Mouse (Mus musculus) megakaryocyte, embryonic 14.5 days (primary cell): ENCODE measurements at regions not wholly inside any gene's neighbourhood (a gene's known extent, or its start where the extent isn't known, plus 50 kb on each side); places are given as distances from the start of the nearest gene placed in this dataset.

Experiments
- H3K27me3 ChIP-seq: replicated peaks from 2 replicates; pipeline ENCODE3; 2012; ENCODE audit warnings: inconsistent platforms
- H3K36me3 ChIP-seq: replicated peaks from 2 replicates; pipeline ENCODE3; 2012; ENCODE audit warnings: low read length, inconsistent platforms, mixed read lengths
- H3K4me1 ChIP-seq: 2 replicates; pipeline ENCODE4 v1.6.1; 2012; ENCODE audit warnings: inconsistent platforms
- H3K4me3 ChIP-seq: replicated peaks from 2 replicates; pipeline ENCODE3; 2012; ENCODE audit warnings: moderate library complexity, mild to moderate bottlenecking, inconsistent platforms
- H3K9me3 ChIP-seq: 2 replicates; pipeline ENCODE4 v1.6.1; 2012; ENCODE audit warnings: inconsistent platforms
- FLI1 ChIP-seq: IDR thresholded peaks from 2 replicates; pipeline ENCODE4 v1.6.1; 2012; ENCODE audit warnings: low read length, inconsistent platforms, mixed read lengths
- GATA1 ChIP-seq: IDR thresholded peaks from 3 replicates; pipeline ENCODE4 v1.6.1; 2012; ENCODE audit warnings: mixed read lengths, low read length, inconsistent platforms, borderline replicate concordance

DNA sequence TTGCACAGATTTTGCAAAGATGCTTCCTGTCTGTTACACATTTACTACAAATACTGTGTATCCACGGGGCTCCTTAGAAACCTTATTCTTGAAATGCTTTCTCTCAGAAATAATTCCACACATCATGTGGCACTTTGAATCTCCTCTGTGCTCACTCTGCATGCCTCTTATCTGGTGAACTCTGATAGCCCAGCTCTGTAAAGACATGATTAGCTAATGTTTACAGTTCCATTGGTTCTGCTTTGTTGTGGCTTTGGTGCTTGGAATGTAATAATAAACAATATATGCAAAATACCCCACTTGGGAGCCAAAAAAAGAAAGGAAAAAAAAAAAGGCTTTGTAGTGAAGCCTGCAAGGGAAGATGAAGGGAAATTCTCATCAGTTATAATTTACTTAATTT, 106.7 kb upstream of the Frmd6 start:
- Histone ChIP-seq H3K36me3 (no peaks in the 10 kb centered on the region), H3K9me3 (peaks cover 6% of the 10 kb centered on the region), H3K4me1 (peaks cover 9% of the 10 kb centered on the region; the same call in 1 of the 2 replicates), H3K4me3 (no peak overlapping the region), H3K27me3 (peaks cover 1% of the 10 kb centered on the region)
- TF ChIP-seq FLI1: no peak
- no peak for TF ChIP-seq GATA1

DNA sequence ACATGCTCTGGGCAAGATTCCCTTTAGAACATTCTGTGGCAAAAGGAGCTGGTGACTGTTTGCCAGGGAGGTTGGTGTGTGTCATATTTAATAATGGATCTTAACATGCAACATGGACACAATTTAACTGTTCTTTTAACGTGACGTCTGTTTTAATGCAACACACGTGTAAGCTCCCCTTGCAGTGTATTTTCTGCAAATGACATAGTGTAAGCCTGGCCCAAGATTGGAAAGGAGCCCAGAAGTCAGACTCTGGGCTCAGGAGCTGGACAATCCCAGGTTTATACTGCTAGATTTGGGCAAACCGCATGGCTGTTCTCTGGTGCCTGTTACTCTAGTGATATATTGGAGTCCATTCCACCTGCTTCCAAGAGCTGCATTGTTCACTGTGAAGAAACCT, 106.1 kb upstream of the Frmd6 start:
- TF ChIP-seq GATA1: no peak
- no peak for TF ChIP-seq FLI1
- peaks cover 5% of the 10 kb centered on the region for H3K27me3 ChIP-seq
- H3K4me1 ChIP-seq: 0 out of 2 replicates have a peak, but pooled peaks cover 4% of the 10 kb centered on the region
- peaks cover 6% of the 10 kb centered on the region for H3K9me3 ChIP-seq
- H3K36me3 ChIP-seq: no peaks in the 10 kb centered on the region
- no peak overlapping the region for H3K4me3 ChIP-seq

DNA sequence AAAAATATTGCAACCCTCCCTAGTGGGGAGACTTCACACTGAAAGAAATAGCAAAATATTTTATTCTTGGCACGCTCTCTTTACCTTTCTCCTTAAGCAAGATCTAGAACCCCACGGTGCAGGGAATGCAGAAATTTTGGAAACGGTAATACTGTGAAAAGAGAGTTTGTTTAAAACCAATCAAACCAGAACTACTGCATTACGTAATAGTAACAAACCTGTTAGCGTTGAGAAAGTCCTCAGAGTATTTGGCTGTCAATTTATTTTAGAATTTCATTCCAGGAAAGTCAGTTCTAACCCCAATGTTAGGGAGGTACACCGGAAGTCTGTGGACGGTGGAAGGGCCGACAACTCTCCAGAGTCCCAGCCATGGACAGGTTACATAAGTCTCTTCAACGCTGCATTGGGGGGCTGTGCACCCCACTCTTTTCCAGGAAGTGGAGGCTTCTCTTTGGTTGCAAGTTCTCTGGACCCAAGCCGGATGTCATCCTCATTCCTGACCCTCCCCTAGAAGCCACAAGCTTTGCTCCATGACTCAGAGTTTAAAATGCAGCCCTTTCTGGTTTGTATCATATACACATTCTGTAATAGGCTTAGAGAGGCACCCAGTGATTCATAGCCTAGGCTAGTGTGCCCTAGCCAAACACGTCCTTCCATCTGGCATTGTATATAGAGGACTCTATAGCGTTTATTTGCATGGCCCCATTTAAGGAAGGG, 105.0 kb upstream of the Frmd6 start:
- Histone ChIP-seq H3K4me3 (peak overlapping the region; percentile 3), H3K9me3 (peaks cover 6% of the 10 kb centered on the region), H3K27me3 (peaks cover 6% of the 10 kb centered on the region), H3K36me3 (no peaks in the 10 kb centered on the region), H3K4me1 (0 out of 2 replicates have a peak, but pooled peaks cover 4% of the 10 kb centered on the region)
- no peak for TF ChIP-seq FLI1
- no peak for TF ChIP-seq GATA1

DNA sequence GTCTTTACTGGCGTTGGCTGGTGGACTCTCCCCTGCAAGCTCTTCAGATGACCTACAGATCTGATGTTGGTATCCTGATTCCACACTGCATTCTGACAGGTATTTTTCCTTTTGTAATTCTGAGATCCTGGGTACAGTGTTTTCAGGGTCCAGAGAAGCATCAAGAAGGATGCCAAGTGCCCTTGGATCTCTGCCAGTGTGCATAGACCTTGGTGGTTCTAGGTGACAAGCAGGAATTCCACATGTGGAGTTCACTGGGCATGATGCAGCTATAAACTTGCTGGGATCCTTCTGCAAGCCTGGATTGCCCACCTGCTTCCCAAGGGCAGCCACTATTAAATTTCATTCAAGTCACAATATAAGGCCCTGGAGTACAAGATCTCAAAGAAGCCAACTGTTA, 100.0 kb upstream of the Frmd6 start:
- Histone ChIP-seq H3K4me3 (no peak overlapping the region), H3K9me3 (no peaks in the 10 kb centered on the region)
- no peak for TF ChIP-seq FLI1
- no peak for TF ChIP-seq GATA1

DNA sequence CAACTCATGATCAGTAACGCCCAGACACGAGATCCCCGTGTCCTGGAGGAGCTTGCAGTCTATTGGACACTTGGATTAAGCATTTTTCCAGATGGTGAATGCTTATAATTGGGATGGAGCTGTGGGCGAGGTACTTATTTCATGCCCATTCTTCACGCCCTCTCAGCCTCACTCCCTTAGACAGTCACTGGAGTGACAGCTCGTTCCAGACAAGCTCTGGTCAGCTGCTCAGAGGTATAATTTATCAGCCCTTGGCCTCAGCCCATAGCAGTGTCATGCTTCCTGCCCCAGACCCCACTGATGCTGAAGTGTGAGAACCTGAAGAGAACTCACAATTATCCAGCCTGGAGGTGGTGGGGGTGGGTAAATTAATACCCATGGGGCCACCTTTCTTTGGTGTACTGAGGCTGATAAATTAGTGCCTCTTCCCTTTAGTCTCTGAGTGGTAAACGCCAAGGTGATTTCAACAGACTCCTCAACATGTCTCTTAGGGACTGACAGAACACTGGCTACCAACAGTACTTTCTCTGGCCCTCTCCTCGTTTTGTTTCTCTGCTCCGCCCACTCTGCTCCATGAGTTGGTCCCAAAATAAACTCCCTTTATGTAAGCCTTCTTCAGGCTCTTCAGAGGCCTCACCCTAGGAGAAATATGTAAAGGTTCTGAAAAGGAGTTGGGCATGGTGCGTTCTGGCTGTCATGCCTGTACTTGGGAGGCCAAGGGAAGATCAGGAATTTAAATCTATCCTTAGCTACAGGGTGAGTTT, 97.6 kb upstream of the Frmd6 start:
- Histone ChIP-seq H3K36me3 (no peaks in the 10 kb centered on the region), H3K27me3 (peaks cover 6% of the 10 kb centered on the region), H3K4me3 (no peak overlapping the region), H3K4me1 (no peaks in the 10 kb centered on the region), H3K9me3 (no peaks in the 10 kb centered on the region)
- no peak for TF ChIP-seq FLI1
- TF ChIP-seq GATA1: no peak

More for the DNA sequence above, 100.0 kb upstream of the Frmd6 start:
- Histone ChIP-seq H3K4me1 (0 out of 2 replicates have a peak, but pooled peaks cover 3% of the 10 kb centered on the region), H3K36me3 (no peaks in the 10 kb centered on the region), H3K27me3 (peaks cover 6% of the 10 kb centered on the region)

DNA sequence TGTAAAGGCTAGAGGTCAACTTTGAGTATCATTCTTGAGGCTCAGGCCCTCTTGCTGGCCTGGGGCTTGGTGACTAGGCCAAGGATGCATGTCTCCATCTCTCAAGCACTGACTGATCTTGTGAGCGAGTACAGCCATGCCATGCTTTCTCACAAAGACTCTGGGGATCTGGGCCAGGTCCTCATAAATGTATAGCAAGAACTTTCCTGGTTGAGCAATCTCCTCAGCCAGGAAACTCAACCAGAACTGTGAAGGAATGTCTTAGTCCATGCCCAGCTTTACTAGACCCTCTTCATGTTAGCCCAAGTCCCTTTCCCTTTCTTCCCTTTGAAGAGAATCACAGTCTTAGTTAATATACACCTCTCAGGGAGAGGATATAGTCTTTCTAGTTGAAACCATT, 96.9 kb upstream of the Frmd6 start:
- Histone ChIP-seq H3K36me3 (no peaks in the 10 kb centered on the region), H3K4me1 (no peaks in the 10 kb centered on the region), H3K4me3 (no peak overlapping the region), H3K9me3 (no peaks in the 10 kb centered on the region), H3K27me3 (peaks cover 6% of the 10 kb centered on the region)
- TF ChIP-seq GATA1 (no peak), FLI1 (no peak)

DNA sequence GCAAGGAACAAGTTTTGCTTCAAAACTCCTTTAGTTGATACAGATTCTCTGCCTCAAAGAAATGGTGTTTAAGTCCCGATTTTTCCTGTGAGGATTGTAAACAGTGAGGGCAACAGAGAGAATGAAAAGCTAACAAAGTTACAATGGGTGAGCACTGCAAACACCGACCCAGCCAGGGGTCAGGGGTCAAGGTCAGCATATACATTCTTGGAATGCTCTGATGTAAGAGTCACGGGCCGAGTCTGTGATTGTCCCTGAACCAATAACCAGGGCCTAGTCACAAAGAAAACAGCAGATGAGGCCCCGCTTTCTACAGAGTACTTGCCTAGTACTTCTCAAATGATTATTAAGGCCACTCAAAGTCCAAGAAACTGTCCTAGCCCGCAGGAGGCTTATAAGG, 95.4 kb upstream of the Frmd6 start:
- TF ChIP-seq GATA1 (no peak), FLI1 (no peak)
- no peak overlapping the region for H3K4me3 ChIP-seq
- no peaks in the 10 kb centered on the region for H3K9me3 ChIP-seq

DNA sequence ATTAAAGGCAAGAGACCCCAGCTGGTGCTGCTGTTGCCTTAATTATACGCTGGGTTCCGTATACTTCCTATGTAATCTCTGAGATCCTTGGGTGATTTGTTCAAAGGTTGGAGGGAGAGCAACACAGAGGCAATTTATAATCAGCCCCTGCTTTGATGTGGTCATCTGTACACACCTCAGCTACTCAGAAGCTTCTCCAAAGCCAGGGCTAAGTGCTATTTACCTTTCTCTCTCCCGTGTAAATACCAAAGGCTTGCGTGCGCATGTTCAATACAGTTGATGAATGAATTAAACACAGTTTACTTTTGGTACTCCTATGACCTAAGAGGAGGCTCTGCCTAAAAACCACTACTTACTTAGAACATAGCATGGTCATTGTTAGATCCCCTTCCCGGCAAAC, 93.8 kb upstream of the Frmd6 start:
- H3K4me1 ChIP-seq: no peaks in the 10 kb centered on the region
- H3K4me3 ChIP-seq: no peak overlapping the region
- TF ChIP-seq GATA1 (no peak), FLI1 (no peak)
- H3K36me3 ChIP-seq: no peaks in the 10 kb centered on the region
- no peaks in the 10 kb centered on the region for H3K27me3 ChIP-seq
- H3K9me3 ChIP-seq: no peaks in the 10 kb centered on the region

More for the DNA sequence above, 95.4 kb upstream of the Frmd6 start:
- Histone ChIP-seq H3K36me3 (no peaks in the 10 kb centered on the region), H3K4me1 (no peaks in the 10 kb centered on the region), H3K27me3 (no peaks in the 10 kb centered on the region)

DNA sequence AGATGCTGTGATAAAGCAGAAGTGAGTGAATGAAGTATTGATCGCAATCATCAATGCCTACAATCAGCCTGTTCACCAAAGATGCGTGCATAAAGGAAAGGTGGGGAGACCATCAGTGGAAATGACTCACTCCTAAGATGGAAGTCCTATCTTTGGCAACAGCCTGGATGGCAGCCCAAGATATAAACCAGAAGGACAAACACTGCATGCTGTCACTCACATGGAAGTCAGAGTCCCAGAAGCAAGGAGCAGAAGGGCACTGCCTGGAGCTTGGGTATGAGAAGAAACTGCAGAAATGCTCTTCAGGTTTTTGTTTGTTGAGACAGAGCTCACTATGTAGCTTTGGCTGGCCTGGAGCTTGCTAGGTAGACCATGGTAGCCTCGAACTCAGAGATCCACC, 92.7 kb upstream of the Frmd6 start:
- Histone ChIP-seq H3K4me3 (no peak overlapping the region), H3K4me1 (no peaks in the 10 kb centered on the region), H3K9me3 (no peaks in the 10 kb centered on the region), H3K36me3 (no peaks in the 10 kb centered on the region), H3K27me3 (no peaks in the 10 kb centered on the region)
- TF ChIP-seq FLI1 (no peak), GATA1 (no peak)

DNA sequence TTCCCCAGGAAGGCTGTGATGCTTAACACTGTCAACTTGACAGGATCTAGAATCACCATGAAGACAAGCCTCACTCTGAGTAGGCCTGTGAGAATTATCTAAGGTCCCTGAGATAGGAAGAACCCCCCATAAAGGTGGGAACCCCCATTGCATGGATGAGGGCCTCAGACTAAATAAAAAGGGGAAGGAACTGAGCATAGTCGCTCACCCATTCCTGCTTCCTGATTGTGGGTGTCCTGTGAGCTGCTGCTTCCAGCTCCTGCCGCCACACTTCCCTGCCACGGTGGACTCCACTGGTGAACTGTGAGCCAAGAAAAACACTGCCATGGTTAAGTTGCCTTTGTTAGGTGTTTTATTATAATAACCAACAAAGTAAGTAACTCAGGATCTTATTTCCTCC, 86.8 kb upstream of the Frmd6 start:
- TF ChIP-seq GATA1 (no peak), FLI1 (no peak)
- Histone ChIP-seq H3K4me1 (peaks cover 7% of the 10 kb centered on the region; the same call in 1 of the 2 replicates), H3K27me3 (no peaks in the 10 kb centered on the region), H3K9me3 (no peaks in the 10 kb centered on the region), H3K4me3 (no peak overlapping the region), H3K36me3 (no peaks in the 10 kb centered on the region)
